Mouse (Mus musculus) lung, adult 18-20 months (tissue): ENCODE measurements at regions not wholly inside any gene's neighbourhood (a gene's known extent, or its start where the extent isn't known, plus 50 kb on each side); places are given as distances from the start of the nearest gene placed in this dataset.

Experiments
- DNase-seq, 2 experiments: peaks; one replicate each; pipeline ENCODE4 v3.0.0; 2022; ENCODE audit warnings: mixed read lengths in 2 of 2

GRCm38 (mm10) chr7:136121406-136121805 lies 405.2 kb upstream of the Mki67 start:
- no peak for DNase-seq

GRCm38 (mm10) chr7:136124786-136125185 lies 408.6 kb upstream of the Mki67 start:
- DNase-seq: no peak

- no peak for DNase-seq
Measured at GRCm38 (mm10) chr7:136126393-136126792, 410.2 kb upstream of the Mki67 start.

- DNase-seq: no peak
Measured at GRCm38 (mm10) chr7:136127576-136127975, 411.4 kb upstream of the Mki67 start.

- no peak for DNase-seq
Measured at GRCm38 (mm10) chr7:136129721-136130123, 413.6 kb upstream of the Mki67 start.

GRCm38 (mm10) chr7:136130666-136131239 lies 414.6 kb upstream of the Mki67 start:
- no peak for DNase-seq

GRCm38 (mm10) chr7:136132976-136133375 lies 416.8 kb upstream of the Mki67 start:
- DNase-seq: no peak

GRCm38 (mm10) chr7:136136666-136137065 lies 420.5 kb upstream of the Mki67 start:
- no peak for DNase-seq

GRCm38 (mm10) chr7:136137341-136137740 lies 421.2 kb upstream of the Mki67 start:
- DNase-seq: no peak

GRCm38 (mm10) chr7:136137831-136138602 lies 421.9 kb upstream of the Mki67 start:
- no peak for DNase-seq

GRCm38 (mm10) chr7:136142832-136143231 lies 426.7 kb upstream of the Mki67 start:
- no peak for DNase-seq

GRCm38 (mm10) chr7:136150196-136150595 lies 434.0 kb upstream of the Mki67 start:
- DNase-seq: no peak

GRCm38 (mm10) chr7:136151301-136151930 lies 435.3 kb upstream of the Mki67 start:
- DNase-seq: no peak

- DNase-seq: peak in 1 of 2 experiments; percentile 5
Measured at GRCm38 (mm10) chr7:136152470-136152869, 436.3 kb upstream of the Mki67 start.

- DNase-seq: no peak
Measured at GRCm38 (mm10) chr7:136153621-136154020, 437.5 kb upstream of the Mki67 start.

- DNase-seq: no peak
Measured at GRCm38 (mm10) chr7:136159136-136159535, 443.0 kb upstream of the Mki67 start.

- DNase-seq: no peak
Measured at GRCm38 (mm10) chr7:136161526-136161925, 445.4 kb upstream of the Mki67 start.

GRCm38 (mm10) chr7:136164834-136165233 lies 448.7 kb upstream of the Mki67 start:
- no peak for DNase-seq

GRCm38 (mm10) chr7:136169261-136169660 lies 453.1 kb upstream of the Mki67 start:
- DNase-seq: no peak

- no peak for DNase-seq
Measured at GRCm38 (mm10) chr7:136176373-136176772, 460.2 kb upstream of the Mki67 start.

- no peak for DNase-seq
Measured at GRCm38 (mm10) chr7:136180996-136181395, 464.8 kb upstream of the Mki67 start.

GRCm38 (mm10) chr7:136182101-136182500 lies 465.9 kb upstream of the Mki67 start:
- no peak for DNase-seq

- DNase-seq: no peak
Measured at GRCm38 (mm10) chr7:136196424-136197160, 480.4 kb upstream of the Mki67 start.
